Mouse (Mus musculus) left cerebral cortex, adult 8-10 months (tissue): Measurements from ENCODE around the gene Mbd3. TPM values are rescaled to one million over a fixed set of nuclear protein-coding genes. Genes with fewer than 3 reads are reported as not detected.
A peak's percentile ranks its signal among the peaks of the same experiment; 100 is the strongest.

Experiments used
- DNase-seq, 2 experiments: peaks; one replicate each; pipeline ENCODE4 v3.0.0; 2022; ENCODE audit warnings: low spot score in 2 of 2
- total RNA-seq, 4 experiments: library from RNA; stranded (reverse); gene quantifications; 2 replicates each; pipeline ENCODE4 v1.2.4; 2022

Mbd3 gene
- total RNA-seq, 4 experiments from 2014 or later = 146 to 152 (median 149) TPM

DNA sequence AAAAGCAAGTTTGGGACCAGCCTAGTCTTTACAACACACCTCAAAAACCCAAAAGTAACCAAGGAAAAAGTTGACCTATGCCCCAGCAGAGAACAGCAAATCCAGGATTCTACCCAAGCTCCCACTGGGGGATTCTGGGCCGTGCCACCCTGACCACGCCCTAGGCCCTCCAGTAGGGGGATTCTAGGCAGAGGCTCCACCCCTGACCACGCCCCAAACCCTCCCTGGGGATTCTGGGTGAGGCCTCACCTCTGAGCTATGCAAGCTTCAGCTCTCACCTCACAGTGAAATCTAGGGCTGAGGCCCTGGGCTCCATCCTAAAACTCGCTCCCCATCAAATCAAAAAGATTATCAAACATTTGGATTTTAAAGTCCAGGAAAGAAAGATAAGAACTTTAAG is 24.2 kb upstream of the Mbd3 start:
- DNase-seq = no peak

DNA sequence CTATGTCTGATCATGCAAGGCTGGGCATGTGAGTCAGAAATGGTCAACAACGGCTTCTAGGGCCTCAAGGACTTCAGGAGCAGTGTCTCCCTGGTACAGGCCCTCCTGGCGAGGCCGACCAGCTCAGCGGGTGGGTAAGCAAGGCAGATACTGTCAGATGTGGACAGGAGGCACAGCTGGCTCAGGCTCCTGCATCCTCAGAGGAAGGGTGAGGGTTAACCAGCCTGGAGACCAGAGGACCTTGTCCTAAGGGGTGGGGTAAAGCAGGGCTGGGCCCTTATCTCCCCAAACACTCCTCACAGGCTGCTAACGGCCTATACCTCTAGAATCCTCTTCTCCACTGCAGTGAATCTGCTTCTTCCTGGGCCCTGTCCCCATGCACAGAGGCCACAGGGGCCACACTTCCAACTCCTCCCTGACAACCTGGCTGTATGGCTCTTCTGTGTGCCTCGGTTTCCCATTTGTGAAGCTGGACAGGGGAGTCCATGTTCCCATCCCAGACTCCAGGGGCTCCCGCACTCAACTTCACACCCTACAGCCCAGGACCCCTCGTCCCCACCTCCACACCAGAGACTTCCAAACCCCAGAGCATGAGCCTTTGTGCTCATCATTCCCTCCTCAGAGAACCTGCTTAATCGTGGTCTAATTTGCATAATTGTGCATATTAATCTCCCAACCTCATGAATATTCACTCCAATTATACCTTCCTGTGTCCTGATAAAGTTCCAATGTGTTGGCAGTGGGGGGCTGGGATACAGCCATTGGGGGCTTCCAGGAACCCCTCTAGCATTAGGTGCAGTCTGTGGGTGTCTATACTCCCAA is 22.5 kb upstream of the Mbd3 start:
- DNase-seq = no peak

DNA sequence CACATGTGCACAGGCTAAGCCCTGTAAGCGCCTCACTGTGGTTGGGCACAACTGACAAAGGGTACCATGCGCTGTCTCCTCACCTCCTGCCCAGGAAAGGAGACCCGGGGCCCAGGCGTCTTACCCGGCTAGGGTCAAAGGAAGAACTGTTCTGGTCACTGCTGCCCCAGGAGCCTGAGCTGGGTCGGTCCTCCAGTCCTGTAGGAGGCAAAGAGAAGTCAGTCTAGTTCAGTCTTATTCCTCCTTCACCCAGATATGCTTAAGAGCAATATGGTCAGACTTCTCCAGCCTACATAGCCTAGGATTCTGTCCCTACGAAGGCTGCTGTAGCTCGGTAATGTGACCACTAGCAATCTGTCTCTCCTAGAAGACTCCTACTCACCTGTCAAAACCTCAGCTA is 21.9 kb upstream of the Mbd3 start:
- no peak for DNase-seq

DNA sequence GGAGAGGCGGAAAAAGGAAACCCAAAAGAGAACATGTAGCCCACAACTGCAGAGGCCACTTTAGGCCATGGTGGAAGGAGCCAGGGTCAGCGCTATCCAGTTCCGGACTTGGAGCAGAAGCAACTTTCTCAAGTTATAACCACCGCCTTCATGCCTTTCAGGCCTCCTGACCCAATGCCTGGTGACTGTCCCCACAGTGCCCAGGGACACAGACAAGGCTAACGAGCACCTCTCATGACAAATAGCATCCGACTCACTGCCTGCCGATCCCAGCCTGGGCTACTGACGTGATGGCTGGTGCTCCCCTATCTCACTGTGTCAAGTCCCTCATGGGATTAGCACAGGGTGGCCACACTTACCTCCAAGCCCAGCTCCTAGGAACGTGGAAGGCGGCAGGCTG is 21.4 kb upstream of the Mbd3 start:
- DNase-seq = no peak

DNA sequence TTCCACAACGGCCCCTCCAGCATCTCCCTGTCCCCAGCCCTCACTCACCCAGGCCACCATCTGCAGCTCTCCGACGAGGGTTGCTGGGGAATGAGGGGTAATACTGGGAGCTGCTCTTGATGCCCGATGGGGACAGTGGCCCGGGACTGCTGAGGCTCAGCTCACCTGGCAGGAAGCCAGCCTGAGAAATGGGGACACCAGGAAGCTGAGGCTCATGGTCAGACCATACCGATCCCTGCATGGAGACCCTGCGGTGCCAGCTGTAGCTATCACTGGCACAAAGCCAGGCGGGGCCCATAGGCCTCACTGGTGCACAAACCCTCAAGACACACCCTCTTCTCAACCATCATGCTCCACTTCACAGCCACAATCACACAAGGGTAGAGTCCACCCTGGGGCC is 20.1 kb upstream of the Mbd3 start:
- DNase-seq = no peak

DNA sequence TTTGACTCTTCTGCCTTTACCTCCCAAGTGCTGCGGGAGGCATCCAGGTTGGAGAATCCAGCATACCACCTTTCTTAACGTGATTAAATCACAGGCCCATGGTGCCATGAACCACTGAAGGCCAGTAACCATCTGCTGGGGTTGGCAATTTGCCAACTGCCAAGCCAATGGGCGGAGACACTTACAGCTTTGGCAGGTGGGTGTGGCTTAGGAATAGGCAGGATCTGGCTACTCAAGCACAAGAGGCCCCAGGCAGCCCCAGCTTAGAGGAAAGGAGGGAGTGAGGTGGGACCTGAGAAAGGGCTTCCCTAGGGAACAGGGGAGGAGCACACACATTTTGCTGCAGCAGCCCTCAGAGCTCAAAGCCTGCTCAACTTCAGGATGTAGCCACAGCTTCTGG is 19.0 kb upstream of the Mbd3 start:
- DNase-seq = no peak

DNA sequence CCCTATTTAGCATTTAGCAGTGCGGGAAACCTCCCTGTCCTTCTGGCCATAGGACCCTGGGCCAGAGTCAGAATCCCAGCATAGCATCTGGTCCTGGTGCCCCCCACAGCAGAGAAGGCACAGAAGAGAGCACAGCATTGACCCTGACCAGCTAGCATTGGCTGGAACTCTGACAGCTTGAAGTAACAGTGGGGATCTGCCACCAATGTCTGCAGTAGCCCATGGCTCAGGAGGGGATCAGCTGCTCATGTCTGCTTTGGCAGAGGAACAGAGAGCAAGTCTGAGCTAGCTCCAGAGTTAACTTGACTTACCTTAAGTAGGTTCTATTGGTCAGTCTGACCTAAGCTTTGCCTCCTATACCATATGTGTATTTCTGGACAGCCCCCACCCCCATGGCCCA is 18.5 kb upstream of the Mbd3 start:
- no peak for DNase-seq

DNA sequence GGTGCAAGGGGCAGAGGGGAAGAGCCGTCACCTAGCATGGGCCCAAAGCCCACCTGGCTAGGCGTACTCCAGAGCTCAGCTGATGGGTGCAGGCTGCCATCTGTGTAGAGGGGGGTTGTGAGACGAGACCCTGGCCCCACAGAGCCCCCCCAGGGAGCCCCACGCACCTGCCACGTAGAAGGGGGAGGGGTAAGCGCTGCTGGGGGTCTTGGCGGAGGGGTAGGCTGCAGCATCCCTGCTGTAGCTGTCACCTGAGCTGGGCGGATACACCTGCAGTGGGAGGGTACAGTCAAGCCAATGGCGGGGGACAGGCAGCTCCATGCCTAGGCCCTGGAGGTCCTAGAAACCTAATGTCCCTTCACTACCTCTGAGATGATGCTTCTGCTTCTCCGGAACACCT is 18.0 kb upstream of the Mbd3 start:
- no peak for DNase-seq

DNA sequence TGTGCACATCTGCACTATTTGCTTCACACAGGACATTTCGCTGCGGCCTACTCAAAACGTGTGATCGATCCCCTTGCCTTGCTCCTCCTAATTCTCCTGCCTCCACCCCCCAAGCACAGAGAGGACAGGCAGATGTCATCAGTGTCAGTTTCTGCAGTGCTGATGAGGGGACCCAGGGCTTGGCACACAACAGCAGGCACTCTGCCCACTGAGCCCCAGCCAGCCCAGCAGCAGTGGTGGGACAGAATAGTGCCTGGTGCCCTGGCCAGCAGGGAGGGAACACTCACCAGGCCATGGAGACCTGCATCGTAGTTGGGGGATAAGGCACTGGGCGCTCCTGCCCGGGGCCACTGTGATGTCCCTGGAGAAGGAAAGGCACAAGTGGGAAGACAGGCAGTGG is 16.2 kb upstream of the Mbd3 start:
- no peak for DNase-seq

DNA sequence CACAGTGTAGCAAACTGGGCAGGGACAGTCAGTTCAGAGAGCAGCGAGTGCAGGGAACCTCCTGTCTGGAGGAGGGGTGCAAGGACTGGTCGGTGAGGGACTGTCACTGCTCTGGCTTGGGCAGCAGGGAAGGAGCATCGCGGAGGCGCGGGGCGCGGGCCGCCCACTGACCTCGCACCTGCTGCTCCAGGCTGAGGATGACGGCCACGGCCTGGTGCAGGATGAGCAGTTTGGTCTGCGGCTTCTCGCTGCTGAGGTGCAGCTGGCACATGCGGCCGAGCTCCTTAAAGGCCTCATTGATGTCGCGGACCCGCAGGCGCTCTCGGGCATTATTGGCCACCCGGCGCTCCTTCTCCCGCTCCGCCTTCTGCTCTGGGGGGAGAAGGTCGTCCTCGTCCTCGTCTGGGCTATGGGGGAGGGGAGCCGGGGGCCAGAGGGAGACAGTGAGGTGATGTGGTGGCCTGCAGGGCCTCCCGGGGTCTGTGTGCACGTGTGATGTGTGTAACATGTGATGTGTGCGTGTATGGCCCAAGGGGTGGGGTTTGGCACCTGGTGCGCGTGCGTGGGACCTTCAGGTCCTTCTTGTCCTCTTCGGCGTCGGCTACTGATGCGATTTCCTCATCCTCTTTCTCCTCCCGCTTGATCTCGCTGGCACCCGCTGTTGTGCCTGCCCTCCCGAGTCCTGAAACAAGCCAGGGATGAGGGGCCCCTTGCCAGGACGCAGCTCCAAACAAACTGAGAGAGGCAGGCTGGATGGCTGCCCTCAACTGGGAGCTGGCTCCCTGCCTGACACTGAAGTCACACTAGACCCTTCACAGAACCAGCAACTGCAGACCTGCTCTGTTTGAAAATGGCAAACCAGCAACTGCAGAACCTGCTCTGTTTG is 13.5 kb upstream of the Mbd3 start:
- peak; percentile 34 to 72 for DNase-seq

DNA sequence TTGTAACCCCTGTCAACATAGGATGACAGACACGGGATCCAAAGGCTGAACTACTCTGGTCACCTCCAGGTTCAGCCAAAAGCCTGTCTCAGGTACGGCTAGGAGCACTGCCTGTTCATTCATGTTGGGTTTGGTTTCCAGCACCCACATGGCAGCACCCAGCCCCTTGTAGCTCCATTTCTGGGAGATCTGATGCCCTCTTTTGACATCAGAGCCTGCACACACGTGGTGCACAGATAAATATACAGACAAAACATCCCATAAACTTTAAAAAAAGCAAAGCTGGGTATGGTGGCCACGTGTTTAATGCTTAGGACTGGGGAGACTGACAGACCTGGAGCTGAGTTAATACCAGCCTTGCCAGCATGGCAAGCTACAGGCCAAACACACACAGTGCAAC is 8.6 kb upstream of the Mbd3 start:
- DNase-seq = no peak

DNA sequence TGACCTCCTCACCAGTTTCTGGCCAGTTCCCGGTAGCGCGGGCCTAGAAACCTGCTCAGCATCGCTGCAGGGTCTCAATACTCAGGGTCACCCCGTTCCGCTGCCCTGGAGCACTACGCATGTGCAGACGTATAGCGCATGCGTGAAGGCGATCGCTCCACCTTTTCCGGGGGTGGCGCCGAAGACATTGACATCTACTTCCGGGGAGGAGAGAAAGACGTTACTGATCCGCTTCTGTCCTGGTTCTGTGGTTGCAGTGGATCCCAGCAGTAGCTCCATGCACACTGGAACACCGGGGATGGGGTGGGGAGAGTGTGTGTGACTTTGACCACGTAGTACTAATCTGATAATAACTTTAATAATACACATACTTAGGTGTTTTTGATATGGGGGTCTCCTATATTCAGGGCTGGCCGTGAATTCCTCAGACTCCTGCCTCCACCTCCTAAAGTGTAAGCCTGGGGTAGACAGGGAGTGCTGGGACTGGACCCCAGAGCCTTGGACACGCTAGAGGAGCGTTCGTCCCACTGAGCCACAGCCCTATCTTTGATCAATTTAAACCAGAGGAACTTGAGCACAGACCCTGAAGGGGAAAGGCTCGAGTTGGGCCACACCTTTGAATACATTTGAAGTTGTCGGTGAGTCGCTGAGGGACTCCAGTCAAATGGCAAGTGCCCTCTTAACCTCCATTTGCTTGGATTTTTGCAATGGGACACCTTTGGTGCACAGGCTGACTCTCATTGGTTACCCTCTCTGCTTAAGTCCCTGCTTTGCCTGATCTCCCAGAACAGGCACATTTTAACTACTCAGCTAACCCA is 7.5 kb upstream of the Mbd3 start, which contains the start of gene Uqcr11:
Gene Uqcr11 (minus strand): TSS at position 147 of the 818 bp plus-strand sequence.
- peak; percentile 78 to 90 for DNase-seq

DNA sequence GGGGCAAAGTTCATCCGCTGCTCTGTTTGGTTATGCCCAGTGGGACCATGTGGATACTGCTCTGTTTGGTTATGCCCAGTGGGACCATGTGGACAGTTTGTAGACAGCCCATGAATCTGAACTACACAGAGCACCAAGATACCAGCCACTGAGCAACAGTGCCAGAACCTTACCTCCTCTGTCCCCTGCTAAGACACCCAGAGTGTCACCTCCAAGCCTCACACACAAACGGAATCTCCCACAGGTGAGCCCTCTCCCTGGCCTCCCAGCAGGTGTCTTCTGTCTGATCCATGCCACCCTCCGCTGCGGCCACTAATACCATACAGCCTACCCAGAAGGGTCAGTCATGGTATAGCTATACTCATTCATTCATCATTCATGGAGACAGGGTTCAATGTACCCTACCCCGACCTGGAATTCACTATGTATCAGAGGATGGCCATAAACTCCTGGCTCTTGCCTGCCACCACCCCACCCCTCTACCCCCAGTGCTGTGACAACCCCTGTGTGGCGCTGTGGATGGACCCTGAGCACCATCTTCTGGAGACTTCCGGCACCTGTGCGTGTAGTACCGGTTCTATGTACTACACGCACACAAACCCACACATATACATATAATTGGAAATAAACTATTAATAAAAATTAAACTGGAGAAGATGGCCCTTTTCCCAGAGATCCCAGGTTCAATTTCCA is 6.3 kb upstream of the Mbd3 start:
- DNase-seq = no peak

DNA sequence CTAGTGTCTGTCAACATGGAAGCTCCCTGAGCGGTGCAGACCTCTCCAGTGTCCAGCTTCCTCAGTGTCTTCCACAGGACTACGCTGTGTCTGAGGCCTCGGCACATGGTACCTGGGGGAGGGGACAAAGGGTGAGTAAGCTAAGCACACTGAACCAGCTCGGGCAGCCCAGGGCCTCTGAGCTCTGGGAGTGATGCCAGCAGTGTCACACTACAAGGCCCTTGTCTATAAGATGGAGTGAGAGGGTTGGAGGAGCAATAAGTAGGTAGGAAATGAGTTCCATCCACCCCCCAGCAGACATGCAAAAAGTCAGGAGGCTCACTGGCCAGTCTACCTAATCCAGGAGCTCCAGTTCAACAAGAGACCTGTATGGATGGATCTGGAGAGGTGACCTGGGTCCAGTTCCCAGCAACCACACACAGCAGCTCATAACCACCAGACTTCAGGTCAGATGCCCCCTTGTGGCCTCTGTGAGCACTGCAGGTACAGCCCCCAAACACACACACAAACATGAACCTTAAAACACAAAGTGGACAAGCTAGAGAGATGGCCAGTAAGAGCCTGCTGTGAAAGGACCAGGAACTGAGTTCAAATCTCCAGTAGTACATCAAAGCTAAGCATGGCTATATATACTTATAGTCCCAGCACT is 3.8 kb upstream of the Mbd3 start:
- no peak for DNase-seq

DNA sequence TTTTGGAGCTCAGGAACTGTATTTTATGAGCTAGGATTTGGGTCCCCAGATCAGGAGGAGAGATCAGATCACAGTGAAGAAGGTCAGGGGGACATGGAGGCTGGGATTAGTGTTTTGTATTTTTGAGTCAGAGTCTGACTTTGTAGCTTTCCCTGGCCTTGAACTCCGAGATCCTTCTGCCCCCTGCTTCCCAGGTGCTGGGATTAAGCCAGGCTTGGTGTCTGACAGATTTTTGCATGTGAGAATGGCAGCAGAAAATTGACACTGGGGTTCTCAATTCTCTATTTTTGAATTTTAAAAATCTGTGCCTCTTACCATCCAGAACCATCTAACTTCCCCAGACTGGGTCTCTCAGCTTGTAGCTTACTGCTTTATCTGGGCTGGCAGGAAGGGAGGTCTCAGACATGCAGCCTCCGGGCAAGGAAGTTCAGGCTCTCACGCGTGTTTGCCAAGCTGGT is 1.4 kb upstream of the Mbd3 start:
- no peak for DNase-seq

DNA sequence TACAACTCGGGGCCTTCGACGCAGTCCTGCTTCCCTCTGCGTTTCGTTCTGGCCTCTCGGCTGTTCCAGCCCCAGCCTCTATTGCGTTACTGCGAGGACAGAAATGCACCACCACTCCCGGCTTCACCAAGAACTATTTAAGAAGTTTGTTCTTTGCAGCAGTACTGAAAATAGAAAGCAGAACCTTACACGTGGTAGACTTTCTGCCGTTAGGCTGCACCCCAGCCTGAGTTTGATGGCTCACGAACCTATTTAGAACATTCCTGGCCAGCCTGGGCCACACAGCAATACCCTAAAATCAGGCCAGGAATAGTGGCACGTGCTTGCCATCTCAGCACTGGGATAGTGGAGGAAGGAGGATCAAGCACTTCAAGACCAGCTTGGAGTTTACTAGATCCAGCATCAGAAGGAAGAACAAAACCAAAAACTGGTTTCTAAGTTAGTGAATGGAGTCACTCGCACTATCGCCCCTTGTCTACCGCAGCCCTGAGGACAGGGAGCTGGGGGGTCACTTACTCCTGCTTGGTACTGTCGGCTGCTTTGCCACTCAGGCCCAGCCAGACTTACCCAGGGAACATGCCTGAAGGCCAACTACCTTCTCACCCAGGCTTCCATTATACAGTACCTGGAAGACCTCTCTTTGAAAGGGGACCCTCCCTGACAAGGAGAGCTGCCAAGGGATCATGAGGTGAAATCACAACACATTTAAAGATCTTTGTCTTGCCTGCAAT is 788 bp upstream of the Mbd3 start:
- no peak for DNase-seq

DNA sequence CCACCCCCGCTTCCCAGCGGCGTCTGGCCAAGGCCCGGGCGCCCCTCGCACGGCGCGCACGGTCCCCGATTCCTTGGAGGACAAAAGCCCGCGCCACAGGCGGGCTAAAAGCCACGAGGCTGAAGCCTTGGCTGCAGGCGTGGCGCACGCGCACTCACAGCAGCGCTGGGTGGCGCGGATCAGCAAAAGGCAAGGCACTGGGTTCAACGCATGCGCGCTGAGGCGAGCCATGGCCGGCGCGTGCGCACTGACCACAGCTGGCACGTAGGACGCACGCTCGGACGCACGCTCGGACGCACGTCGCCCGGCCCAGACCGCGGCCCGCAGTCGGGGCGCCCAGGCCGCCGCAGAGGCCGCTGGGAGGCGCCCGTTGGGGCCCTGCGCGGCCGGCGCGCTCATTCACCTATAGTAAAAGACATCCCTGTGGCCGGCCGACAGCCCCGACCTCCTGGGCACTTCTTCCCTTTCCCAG is 595 bp downstream of the Mbd3 start:
- peak; percentile 94 to 97 for DNase-seq

DNA sequence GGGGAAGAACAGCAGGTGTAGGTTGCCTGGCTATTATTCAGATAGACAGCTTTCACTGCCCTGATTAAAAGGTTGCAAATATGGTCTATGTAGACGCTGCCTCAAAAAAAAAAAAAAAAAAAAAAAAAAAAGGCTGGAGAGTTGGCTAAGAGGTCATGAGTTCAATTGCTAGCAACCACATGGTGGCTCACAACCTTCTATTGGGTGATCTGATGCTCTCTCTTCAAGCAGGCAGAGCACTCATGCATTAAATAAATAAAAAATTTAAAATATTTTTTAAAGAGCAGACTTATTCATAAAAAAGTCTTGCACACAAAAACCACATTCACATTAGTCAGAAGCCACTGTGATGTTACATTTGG is 1.2 kb downstream of the Mbd3 start:
- no peak for DNase-seq

DNA sequence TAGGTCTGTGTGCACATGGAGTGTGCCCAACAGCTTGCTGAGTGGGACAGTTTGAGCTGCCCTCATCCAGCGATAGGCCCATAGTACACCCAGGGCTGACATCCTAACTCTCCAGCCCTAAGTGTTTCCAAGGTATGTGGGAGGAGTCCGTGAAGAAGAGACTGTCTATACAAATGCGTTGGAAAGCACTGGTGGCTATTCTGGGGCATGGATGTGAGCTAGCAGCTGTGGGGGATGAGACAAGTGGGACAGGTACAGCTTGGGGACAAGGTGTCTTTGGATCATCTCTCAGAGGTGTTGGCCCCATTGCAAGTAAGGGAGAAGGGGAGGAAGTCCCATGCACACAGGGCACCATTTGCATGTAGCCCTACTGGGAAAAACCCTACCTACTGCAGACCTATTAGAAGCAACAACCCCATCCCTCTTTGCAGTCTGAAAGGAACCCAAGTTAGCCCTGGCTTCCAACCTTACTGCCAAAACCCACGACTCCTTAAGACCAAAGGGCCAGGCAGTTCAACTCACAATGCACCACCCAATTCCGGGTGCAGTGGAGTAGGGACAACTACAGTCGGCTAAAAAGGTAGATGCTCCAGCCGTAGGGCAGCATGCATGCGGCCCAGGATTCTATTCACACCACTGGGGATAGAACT is 1.7 kb downstream of the Mbd3 start:
- DNase-seq = no peak
